Mouse (Mus musculus): ENCODE data around the gene Retreg3.
"Not testable (repeated sequence)": the region's sequence is repeated elsewhere in the genome, so short reads cannot be mapped to it uniquely, and the experiment has no call there.

Gene Retreg3

DNA sequence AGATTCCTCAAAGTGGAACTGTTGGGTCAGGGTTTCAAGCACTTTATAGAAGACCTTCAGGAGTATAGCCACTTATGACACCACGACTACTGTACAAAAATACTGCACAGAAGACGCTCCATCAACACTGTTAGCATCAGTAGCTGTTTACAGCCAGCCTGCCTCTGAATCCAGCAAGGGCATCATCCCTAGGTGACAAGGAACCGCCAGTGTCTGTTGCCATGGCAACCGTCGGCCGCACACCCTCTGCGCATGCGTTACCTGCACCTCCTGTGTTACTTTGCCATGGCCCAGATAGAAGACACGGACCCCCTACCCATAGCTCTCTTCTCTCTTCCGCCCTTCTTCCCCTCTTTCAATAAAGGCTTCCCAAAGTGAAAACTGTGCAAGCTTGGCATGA lies 26.7 kb upstream of the Retreg3 start:
- DNase-seq, result no peak

DNA sequence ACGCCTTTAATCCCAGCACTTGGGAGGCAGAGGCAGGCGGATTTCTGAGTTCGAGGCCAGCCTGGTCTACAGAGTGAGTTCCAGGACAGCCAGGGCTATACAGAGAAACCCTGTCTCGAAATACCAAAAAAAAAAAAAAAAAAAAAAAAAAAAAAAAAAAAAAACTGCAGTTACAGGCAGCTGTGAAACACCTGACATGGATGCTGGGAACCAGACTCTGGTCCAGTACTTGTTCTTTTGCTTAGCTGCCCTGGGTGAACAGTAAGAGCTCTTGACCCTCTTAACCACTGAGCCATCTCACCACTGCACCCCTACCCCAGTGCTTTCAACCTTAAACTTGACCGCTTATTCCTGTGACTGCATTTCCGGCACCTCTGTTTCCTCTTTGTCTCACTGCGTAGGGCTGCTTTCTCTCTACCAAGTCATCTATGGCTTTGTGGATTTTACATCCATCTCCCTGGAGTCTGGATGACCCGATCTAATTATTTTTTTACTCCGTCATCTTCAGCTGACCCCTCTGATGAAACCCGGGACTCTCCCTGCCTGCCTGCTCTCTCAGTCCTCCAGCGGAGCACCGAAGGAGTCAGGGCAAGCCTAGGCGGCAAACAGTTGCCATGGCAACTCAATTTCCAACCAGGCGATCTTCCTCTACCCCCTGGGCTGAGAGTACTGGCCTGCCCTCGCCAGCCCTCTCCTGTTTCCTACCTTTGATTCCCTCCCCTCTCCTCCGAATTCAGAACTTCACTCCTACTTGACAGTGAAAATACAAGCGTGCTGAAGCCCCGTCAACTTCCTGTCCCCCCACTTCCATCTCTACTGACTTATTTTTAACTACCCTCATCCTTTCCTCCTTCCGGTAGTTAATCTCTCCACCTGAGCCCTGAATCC lies 23.9 kb upstream of the Retreg3 start:
- DNase-seq, result no peak

DNA sequence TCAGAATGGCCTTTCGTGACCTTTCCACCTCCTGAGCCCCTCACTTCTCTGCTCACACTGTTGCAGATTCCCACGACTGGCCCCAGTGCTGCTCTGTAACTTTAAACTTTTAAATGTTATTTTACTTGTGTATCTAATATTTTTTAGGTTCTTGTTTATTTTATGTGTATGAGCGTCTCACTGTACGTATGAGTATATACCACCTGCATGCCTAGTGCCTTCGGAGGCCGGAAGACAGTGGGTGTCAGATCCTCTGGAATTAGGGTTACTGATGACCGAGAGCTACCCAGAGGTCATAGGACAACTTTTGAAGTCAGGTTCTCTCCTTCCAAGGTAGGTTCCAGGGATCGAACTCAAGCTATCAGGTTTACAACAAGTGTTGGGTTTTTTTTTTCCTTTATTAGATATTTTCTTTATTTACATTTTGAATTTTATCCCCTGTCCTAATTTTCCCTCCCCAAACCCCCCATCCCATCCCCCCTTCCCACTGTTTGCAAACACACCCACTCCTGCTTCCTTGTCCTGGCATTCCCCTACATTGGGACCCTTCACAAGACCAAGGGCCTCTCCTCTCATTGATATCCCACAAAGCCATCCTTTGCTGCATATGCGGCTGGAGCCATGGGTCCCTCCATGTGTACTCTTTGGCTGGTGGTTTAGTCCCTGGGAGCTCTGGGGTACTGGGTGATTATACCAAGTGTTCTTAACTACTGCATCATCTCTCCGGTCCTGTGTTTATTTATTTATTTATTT lies 22.7 kb upstream of the Retreg3 start:
- no peak for DNase-seq

DNA sequence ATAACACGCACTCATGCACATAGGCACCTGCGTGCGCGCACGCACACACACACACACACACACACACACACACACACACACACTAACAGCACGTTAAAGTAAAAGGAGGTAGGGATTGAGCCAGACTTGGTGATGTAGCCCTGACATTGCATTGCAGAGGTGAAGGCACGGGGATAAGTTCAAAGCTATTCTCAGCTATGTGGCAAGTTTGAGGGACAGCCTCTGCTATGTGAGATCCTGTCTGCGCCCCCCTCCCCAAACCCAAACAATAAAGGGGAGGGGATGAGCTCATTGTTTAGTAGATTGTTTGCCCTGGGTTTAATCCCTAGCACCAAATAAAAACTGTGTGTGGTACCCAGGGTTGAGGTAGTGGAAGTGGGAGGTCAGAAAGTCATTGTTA lies 21.4 kb upstream of the Retreg3 start:
- DNase-seq, result no peak

DNA sequence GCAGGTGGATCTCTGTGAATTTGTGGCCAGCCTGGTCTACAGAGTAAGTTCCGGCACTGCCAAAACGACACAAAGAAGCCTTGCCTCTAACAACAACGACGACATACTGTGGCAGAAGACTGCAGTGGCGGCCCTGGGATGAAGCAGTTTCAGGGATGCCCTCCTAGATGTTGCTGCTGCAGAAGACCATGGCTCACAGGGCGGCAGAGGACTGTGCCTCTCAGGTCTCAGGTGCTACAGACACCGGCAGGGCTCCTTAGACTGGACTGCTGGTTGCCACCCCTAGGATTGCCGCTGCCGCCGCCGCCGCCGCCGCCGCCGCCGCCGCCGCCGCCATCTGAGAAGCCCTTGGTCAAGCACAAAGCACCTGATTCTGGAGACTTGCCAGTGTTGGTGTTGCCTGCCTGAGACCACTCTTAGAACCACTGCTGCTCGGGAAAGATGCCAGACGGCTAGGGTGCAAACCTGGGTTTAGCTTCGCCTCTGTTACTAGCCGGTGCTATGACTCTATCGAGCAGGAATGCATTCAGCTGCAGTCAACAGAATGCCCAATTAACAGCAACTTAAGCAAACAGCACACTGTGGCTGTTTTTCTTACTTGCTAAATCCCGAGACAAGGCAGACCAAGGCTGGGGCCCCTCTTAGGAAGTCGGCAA lies 20.6 kb upstream of the Retreg3 start:
- no peak for DNase-seq

DNA sequence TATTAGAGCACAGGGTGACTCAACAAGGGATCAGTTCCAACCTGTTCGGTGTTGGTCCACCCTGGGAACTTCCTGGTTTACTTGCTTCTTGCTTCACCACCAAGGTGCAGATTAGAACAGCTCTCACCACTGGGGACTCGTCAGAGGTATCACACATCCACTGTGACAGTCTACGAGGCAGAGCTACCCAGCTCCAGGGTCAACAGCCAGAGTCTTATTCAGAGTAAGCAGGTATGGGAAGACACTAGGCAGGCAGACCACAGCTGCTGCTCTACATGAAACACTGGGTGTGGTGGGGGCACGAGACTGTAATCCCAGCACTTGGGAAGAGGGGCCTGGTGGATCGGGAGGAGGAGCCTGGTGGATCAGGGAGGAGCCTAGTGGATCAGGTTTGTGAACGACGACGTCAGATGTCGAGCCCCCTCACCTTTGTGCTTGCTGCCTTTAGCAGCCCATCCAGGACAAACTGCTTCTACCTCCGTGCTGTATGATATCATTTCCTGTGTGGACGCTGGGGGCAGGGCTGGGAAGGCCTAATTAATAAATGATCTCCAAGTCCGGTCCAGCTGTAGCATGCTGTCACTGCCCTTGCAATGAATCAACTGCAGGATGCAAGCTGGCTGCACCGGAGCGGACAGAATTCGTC lies 19.0 kb upstream of the Retreg3 start:
- DNase-seq, result peak; percentile 74

DNA sequence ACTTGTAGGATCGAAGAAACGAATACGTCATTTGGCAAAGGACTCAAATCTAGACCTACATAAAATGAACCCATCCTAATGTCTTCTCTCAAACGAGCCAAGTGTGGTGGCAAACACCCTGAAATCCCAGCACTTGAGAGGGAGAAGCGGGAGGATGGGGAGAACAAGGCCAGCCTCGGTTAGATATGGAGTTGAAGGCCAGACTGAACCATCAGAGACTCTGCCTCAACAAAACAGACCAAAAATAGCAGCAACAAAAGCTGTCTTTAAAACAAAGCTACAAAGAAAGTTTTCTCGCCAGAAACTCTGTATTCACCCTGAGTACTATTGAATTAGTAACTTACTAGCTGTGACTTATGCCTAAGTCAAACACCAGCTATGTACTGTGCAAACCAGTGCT lies 17.3 kb upstream of the Retreg3 start:
- no peak for DNase-seq

DNA sequence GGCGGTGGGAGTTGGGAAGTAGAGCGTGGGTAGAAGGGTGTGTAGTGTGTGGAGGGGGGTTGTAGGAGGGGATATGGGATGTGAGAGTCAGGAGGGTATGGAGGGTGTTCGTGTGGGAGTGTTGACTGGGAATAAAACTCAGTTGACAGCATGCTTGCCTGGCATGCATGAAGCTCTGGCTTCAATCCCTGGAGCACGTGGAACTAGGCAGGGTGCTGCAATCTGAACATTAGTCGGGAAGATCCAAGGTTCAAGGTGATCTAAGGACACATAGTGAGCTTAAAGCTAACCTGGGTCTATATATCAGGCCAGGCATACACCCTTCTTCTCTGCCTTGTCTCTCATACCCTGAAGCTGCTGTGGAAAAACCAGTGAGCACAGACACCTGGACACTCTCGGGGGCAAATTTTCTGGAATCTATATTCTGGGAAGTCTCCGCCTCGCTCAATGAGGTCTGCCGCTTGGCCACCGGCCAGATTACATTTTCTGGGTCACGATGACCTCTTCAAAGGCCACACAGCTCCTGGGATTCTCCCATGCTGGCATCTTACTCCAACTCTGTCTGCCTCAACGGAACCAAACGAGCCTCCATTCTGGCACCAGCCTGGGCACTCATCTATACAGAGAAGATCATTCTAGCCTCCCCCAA lies 14.6 kb upstream of the Retreg3 start:
- no peak for DNase-seq

DNA sequence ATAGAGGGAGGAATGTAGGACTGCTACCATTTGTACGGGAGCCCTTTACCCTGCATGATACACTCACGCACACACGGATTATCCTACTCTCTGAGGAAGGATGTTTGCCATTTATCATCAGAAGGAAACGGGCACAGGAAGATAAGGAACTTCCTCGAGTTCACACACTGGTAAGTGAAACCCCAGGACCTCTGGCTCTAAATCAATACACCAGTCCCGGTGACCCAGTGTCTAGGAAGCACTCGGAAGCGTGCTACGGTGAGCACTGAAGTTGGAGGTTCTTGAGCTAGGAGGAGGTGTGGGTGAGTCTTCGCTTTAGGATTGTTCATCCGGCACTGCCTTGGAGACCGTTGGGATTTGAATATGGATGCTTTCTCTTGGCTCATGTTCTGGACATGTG lies 13.3 kb upstream of the Retreg3 start:
- DNase-seq, result peak; percentile 29

DNA sequence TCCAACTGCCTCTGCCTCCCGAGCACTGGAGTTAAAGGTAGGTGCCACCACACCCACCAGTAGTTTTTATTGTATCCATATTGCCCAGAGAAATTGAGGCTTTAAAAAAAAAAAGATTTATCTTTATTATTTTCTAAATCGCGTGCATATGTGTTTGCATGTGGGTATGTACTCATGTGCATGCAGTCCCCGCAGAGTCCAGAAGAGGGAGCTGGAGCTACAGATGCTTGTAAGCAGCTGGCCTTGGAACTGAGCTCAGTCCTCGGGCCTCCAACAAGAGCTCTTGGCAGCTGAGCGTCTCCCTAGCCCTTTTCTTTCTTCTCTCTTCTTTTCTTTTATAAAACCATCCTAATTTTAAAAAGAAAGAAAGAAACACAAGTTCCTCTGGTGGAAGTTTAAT lies 12.0 kb upstream of the Retreg3 start:
- DNase-seq, result no peak

DNA sequence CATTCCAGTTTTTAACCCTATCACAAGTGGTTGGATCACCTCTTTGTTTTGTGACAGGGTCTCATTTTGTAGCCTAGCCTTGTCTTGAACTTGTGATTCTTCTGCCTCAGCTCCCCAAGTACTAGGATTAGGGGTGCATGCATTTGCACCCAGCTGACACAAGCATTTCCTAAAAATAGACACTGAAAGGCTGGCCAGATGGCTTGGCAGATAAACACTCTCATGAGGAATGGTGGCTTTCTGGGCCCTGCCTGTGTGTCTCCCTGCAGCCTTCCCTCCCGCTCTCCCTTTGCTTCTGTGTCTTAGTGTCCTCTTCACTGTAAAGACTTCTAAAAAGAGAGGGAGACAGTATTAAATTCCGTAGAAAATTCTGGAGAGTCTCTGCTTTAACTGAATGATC lies 11.5 kb upstream of the Retreg3 start:
- DNase-seq, result no peak

DNA sequence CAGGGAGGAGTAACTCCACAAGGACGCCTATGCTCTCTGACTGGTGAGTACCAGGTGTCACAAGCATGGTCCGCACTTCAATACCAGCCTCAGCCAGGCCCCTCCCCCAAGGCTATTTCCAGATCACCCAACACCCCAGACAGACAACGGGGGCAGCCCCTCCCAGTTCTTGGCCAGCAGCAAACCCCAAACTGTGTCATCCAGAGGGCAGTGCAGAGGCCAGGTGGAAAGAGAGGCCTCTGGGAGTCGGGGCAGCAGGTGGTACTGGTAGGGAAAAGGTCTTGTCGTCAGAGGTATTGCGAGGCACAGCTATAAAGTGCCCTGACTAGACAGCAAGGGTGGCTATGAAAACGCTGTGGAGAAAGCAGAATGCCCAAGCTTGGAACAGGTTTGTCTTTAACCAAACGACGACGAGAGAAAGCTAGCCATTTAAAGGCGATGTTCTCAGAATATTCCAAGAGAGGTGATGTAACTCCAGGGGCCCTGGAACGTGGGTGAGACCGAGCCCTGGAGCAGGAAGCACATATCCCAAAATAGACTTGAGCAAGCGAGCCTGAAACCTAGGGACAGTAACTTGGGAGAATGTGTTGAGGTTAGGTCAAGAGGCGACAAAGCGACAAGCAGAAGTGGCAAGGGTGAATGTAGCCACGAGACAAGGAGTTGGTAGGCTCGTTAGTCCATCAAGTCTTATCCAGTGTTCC lies 10.5 kb upstream of the Retreg3 start:
- no peak for DNase-seq

DNA sequence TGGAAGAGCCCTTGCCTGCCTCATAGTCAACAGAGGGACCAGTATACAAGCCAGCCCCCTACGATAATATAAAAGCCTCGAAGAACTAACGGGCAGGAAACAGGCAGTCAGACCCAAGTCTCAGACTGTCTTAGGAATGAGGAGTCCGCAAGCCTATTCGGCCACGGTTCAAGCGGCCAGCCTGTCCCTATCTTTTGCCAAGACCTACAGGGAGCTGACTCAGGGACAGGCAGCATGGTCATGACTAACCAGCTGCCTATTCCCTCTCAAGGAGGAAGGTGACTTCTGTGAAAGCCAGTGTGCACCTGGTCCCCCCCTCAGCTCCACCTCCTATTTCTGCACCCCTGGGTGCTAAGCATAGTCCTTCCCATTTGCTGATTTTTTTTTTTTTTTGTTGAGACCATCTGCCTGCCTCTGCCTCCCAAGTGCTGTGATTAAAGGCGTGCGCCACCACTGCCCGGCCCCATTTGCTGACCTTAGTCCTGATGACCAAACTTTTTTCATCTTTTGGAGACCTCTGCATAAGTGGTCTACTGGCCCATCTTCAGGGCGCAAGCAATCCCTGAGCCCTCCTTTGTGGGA lies 9.4 kb upstream of the Retreg3 start:
- DNase-seq, result no peak

DNA sequence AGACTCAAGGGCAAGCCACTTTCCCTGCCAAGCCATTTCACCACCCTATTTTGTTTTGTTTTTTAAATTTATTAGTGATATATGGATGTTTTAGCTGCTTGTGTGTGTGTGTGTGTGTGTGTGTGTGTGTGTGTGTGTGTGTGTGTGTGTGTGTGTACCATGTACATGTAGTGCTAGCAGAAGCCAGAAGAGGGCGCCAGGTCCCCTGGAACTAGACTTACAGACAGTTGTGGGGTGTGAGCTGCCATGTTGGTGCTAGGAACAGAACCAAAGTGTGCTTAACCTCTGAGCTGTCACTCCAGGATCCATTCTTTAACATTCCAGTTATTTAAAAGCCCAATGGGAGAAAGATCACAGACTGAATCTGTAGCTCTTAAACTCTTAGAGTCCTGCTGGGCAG lies 7.4 kb upstream of the Retreg3 start:
- no peak for DNase-seq

DNA sequence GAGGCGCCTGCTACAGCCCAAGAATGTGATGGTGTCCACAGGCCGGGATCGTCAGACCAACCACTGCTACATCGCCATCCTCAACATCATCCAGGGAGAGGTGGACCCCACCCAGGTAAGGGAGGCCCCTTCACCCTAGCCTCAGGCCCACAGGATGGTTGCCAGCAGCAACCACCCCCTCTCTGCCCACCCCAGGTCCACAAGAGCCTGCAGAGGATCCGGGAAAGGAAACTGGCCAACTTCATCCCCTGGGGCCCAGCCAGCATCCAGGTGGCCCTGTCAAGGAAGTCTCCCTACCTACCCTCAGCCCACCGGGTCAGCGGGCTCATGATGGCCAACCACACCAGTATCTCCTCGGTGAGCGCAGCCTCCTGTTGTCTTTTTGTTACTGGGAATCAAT lies 5.3 kb upstream of the Retreg3 start:
- not testable (repeated sequence) for DNase-seq

DNA sequence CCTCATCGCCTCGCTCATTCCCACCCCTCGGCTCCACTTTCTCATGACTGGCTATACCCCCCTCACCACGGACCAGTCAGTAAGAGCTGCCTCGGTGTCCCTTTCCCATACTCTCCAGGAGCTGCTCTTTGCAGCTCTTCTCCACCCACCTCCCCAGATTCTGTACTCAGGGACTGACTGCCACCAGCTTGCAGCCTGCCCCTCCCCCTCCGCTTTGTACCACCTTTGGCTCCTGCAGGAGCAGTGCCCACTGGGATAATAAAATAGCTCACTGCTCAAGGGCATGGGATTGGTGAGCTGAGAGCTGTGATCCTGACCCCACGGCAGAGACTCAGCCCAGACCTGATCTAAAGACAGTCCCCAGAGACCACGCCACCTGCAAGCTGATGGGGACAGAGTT lies 4.8 kb upstream of the Retreg3 start:
- DNase-seq, result not testable (repeated sequence)

DNA sequence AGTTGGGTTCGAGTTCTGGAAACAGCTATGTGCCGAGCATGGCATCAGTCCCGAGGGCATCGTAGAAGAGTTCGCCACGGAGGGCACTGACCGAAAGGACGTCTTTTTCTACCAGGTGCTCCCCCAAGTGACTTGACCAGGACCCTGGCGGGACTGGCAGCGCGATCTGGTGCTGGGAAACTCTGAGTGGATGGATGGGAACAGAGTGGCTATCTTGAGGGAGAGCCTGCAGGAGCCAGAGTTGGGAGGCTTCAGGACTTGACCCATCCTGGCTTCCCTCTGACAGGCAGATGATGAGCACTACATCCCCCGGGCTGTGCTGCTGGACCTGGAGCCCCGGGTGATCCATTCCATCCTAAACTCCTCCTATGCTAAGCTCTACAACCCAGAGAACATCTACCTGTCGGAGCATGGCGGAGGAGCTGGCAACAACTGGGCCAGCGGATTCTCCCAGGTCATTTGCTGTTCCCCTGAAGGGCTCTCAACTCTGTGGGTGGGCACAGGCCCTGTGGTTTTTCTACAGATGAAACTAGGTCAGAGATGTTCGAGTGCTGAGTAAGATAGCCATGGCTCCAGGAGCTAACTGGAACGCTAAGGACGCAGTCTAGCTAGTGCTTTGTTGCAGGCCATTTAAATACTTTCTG lies 974 bp upstream of the Retreg3 start:
- no peak for DNase-seq

DNA sequence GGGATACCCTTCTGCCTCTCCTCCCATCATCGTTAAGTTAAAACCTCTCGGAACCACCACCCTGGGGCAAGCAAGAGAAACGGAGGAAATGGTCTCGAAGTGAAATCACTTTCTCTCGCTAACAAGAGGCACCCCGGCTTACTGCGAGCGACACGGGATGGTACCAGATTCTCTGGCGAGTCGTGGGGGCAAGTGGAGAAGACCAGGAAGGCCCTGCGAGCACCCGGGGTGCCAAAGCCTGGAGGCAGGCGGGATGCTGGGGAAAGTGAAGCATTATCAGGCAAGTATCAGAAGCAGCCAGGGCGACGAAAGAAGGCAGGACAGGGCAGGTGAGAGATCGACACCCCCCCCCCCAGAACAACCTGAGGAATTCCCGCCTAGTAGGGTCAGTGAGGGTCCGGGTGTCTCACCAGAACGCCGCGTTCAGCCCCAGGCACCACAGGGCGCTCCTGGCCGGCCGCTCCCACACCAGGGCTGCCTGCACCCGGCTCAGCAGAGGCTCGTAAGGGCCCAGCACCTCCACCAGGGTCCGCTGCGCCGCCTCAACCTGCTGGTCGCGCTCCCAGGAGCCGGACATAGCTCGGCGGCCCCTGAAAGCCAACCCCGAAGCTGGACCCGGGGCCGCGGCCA lies 447 bp downstream of the Retreg3 start:
- no peak for DNase-seq

DNA sequence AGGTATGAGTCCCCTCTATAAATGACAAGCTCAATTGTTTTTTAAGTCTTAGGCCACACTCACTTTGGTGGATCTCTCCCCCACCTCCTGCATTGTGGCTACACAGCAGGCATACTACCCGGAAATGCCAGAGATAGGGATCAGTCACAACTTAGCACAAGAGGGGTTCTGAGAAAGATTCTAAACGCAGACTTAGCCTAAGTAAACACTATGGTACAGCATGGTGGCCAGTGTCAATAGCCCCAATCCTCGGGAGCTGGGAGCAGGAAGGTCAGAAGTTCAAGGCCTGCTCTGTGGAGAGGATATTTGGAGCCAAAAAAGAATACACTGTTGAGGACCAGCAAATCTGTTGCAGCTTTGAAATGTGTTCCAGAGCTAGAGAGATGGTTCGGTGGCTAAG lies 1.6 kb downstream of the Retreg3 start:
- DNase-seq, result no peak

DNA sequence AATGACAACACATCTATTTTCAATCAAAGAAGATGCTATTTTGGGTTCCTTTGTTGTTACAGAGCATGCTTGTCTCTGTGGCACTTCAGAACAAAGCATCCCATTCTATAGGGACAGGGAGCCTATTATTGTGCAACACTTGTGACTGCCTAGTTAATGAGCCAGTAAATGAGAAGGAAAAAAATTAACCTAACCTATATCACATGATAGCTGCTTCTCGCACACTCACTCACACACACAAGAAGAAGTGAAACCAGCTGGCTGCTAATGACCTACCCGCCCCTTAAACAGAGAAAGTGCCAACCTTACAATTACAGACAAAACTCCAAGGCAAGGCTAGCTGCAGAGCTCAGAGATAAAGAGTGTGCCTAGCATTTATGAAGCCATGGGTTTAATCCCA lies 4.1 kb downstream of the Retreg3 start:
- no peak for DNase-seq

DNA sequence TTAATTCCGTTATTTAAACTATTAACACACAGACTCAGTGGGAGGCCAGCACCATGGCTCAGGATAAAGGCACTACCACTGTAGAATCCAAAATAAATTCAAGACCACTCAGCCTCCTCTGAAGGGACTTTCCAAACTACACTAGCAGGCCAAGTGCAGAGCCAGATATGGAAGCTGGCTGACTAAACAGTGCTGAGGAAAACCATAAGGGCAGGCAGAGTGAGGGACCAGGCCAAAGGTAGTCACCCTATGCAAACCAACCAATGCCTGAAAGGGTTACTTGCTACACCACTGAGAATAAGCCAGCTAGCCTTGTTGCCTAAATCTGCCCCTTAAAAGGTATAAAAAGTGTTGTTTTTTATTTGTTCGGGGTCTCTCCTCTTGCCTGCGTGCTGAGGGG lies 7.5 kb downstream of the Retreg3 start:
- no peak for DNase-seq

Data from kidney, adult 11 months (tissue).